In the genomic region with DNA sequence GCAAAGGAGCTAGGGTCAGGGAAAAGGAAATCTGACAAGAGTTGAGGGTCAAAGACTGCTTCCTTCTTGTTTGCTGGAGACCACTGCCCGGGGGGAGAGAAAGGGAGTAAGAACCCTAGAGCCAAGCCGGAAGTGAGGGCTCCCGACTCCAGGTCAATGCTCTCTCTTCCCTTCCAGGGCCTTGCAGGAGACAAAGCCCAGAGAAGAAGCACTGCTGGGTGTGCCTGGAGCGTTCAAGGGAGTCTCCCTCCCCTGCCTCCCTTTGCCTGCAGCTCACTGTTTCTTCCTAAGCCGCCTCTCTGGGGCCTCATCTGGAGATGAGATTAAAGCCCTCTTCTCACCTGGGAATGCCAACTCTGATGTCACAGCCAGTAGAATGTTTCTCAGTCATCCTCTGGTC, we compare ENCODE assay signal across 20 mouse cellular contexts. TPM values are rescaled to one million over a fixed set of nuclear protein-coding genes. Genes with fewer than 3 reads are reported as not detected.
DNase-seq lines count a peak whose midpoint lies in the region; ATAC-seq and TF ChIP-seq lines count a peak whose summit lies in the region.
"Had no signal": no experiment of that assay in that cellular context is flagged by ENCODE, and none has a peak within 500 bp of the region (broad histone marks: within the 10 kb centered on the region; RNA-seq: fewer than 3 reads in every experiment).

No protein-coding gene starts in this region.

- H3K36me3 ChIP-seq in heart, embryonic 13.5 days, result no peaks in the 10 kb centered on the region
- H3K36me3 ChIP-seq in liver, adult 2 months (ENCODE audit: control insufficient read depth, insufficient read depth, low read length), result no peaks in the 10 kb centered on the region
- H3K36me3 ChIP-seq in embryonic facial prominence, embryonic 10.5 days (replicated peaks), result no peaks in the 10 kb centered on the region
- no peaks in the 10 kb centered on the region for H3K36me3 ChIP-seq in stomach, embryonic 16.5 days (ENCODE audit: control insufficient read depth, insufficient read depth, low read length)
- no peaks in the 10 kb centered on the region for H3K36me3 ChIP-seq in intestine, embryonic 15.5 days
- H3K36me3 ChIP-seq: neural tube, embryonic 13.5 days; stomach, embryonic 15.5 days had no signal

- no peak for TF ChIP-seq POLR2A in liver, adult 2 months (IDR thresholded peaks at IDR 0.05; ENCODE audit: extremely low read depth, insufficient read depth, low read length)

- H3K79me2 ChIP-seq in liver, adult 2 months (ENCODE audit: control insufficient read depth, insufficient read depth, low read length), result no peaks in the 10 kb centered on the region

- no peak for DNase-seq in heart, postnatal 36 days
- DNase-seq in liver, adult 2 months (ENCODE audit: extremely low read depth, low read depth, low spot score), result no peak
- DNase-seq in liver, result no peak
- DNase-seq in embryonic facial prominence, embryonic 10.5 days (ENCODE audit: low spot score), result no peak
- no peak for DNase-seq in thymus, postnatal 14 days
- DNase-seq: B cell, adult 2 months; cerebellum, adult 18-20 months; gastrocnemius, postnatal 25 days; heart, postnatal 14 days had no signal

- intact Hi-C loops in heart, postnatal 36 days (cut with DNase I), result no loop called here

- H3K9me3 ChIP-seq in heart, embryonic 13.5 days, result no peaks in the 10 kb centered on the region
- H3K9me3 ChIP-seq in embryonic facial prominence, embryonic 10.5 days, result no peaks in the 10 kb centered on the region
- no peaks in the 10 kb centered on the region for H3K9me3 ChIP-seq in stomach, embryonic 16.5 days (replicated peaks; ENCODE audit: control insufficient read depth, low read length)
- H3K9me3 ChIP-seq in intestine, embryonic 15.5 days, result no peaks in the 10 kb centered on the region
- H3K9me3 ChIP-seq: neural tube, embryonic 13.5 days; stomach, embryonic 15.5 days had no signal

- peaks cover 32% of the 10 kb centered on the region for H3K4me1 ChIP-seq in heart, embryonic 13.5 days
- H3K4me1 ChIP-seq in liver, adult 2 months (ENCODE audit: control insufficient read depth, insufficient read depth, low read length), result peaks cover 6% of the 10 kb centered on the region
- peaks cover 38% of the 10 kb centered on the region for H3K4me1 ChIP-seq in embryonic facial prominence, embryonic 10.5 days
- H3K4me1 ChIP-seq in stomach, embryonic 16.5 days (ENCODE audit: control insufficient read depth, insufficient read depth, low read length), result peaks cover 25% of the 10 kb centered on the region
- peaks cover 25% of the 10 kb centered on the region for H3K4me1 ChIP-seq in intestine, embryonic 15.5 days (replicated peaks)

- WGBS in heart, embryonic 13.5 days, result 11% methylated on average over 5 of the region's 5 CpGs
- WGBS in liver, adult 2 months, result 57% methylated on average over 5 of the region's 5 CpGs
- 15% methylated on average over 5 of the region's 5 CpGs for WGBS in embryonic facial prominence, embryonic 10.5 days
- 18% methylated on average over 5 of the region's 5 CpGs for WGBS in stomach, embryonic 16.5 days
- 32% methylated on average over 5 of the region's 5 CpGs for WGBS in intestine, embryonic 15.5 days

- H3K27ac ChIP-seq in heart, embryonic 13.5 days (replicated peaks), result peak overlapping the region; percentile 16; the same call in 1 of the 2 replicates
- peak overlapping the region; percentile 27; the same call in 1 of the 2 replicates for H3K27ac ChIP-seq in liver, adult 2 months (replicated peaks; ENCODE audit: insufficient read depth, low read depth, low read length)
- H3K27ac ChIP-seq in embryonic facial prominence, embryonic 10.5 days (replicated peaks), result peak overlapping the region; percentile 77
- peak overlapping the region; percentile 37 for H3K27ac ChIP-seq in stomach, embryonic 16.5 days (ENCODE audit: low read length)
- H3K27ac ChIP-seq in intestine, embryonic 15.5 days, result no peak overlapping the region
- H3K27ac ChIP-seq: neural tube, embryonic 13.5 days; stomach, embryonic 15.5 days had no signal

- H3K27me3 ChIP-seq in heart, embryonic 13.5 days (replicated peaks), result 0 out of 2 replicates have a peak, but pooled peaks cover 4% of the 10 kb centered on the region
- H3K27me3 ChIP-seq in liver, adult 2 months (ENCODE audit: control insufficient read depth, insufficient read depth, low read length), result no peaks in the 10 kb centered on the region
- H3K27me3 ChIP-seq in embryonic facial prominence, embryonic 10.5 days (replicated peaks; ENCODE audit: low read depth, poor library complexity, severe bottlenecking), result peaks cover 15% of the 10 kb centered on the region; the same call in 1 of the 2 replicates
- no peaks in the 10 kb centered on the region for H3K27me3 ChIP-seq in stomach, embryonic 16.5 days (ENCODE audit: control insufficient read depth, insufficient read depth, low read length)
- no peaks in the 10 kb centered on the region for H3K27me3 ChIP-seq in intestine, embryonic 15.5 days (replicated peaks)
- H3K27me3 ChIP-seq: stomach, embryonic 15.5 days had no signal

- peak overlapping the region; percentile 24; the same call in 1 of the 2 replicates for H3K9ac ChIP-seq in heart, embryonic 13.5 days
- H3K9ac ChIP-seq in liver, adult 2 months (ENCODE audit: low read depth, low read length), result no peak overlapping the region
- peak overlapping the region; percentile 58 for H3K9ac ChIP-seq in stomach, embryonic 16.5 days (ENCODE audit: low read length)
- H3K9ac ChIP-seq in intestine, embryonic 15.5 days, result no peak overlapping the region
- H3K9ac ChIP-seq: neural tube, embryonic 13.5 days; stomach, embryonic 15.5 days had no signal

- no peak overlapping the region for H3K4me2 ChIP-seq in heart, embryonic 13.5 days
- H3K4me2 ChIP-seq in stomach, embryonic 16.5 days (ENCODE audit: low read depth, low read length), result no peak overlapping the region
- H3K4me2 ChIP-seq in intestine, embryonic 15.5 days (replicated peaks), result no peak overlapping the region
- H3K4me2 ChIP-seq: neural tube, embryonic 13.5 days; stomach, embryonic 15.5 days had no signal

- no peak for TF ChIP-seq CTCF in liver, adult 2 months (IDR thresholded peaks at IDR 0.05; ENCODE audit: low read depth, low read length)

- no peak overlapping the region for H3K4me3 ChIP-seq in heart, embryonic 13.5 days
- no peak overlapping the region for H3K4me3 ChIP-seq in liver, adult 2 months (ENCODE audit: insufficient read depth, low read depth, low read length)
- H3K4me3 ChIP-seq in embryonic facial prominence, embryonic 10.5 days, result no peak overlapping the region
- H3K4me3 ChIP-seq in stomach, embryonic 16.5 days (replicated peaks; ENCODE audit: low read length), result no peak overlapping the region
- H3K4me3 ChIP-seq in intestine, embryonic 15.5 days (replicated peaks), result no peak overlapping the region
- H3K4me3 ChIP-seq: neural tube, embryonic 13.5 days; stomach, embryonic 15.5 days had no signal

- no peak for ATAC-seq in heart, embryonic 13.5 days (ENCODE audit: extremely low read depth, insufficient number of reproducible peaks, low FRiP score, low TSS enrichment)
- ATAC-seq in stomach, embryonic 16.5 days (ENCODE audit: insufficient read depth, low FRiP score), result no peak
- no peak for ATAC-seq in intestine, embryonic 15.5 days
- ATAC-seq: inflammation-experienced regulatory T-cells, adult 6 months had no signal

RNA-seq across cellular contexts. Expression of a gene that starts 10.4 kb away (rescaled TPM):
- polyA plus RNA-seq in heart, embryonic 13.5 days (2015; fragmentation: Nextera tagmentation; extraction: Ambion mirVana), result 11.8 and 12.1 TPM in 2 replicates
- total RNA-seq in heart, postnatal 36 days (2021), result 10 to 100 TPM; 50.0 to 72.1 TPM
- 25.6 and 30.3 TPM in 2 replicates for total RNA-seq in liver, adult 2 months (2014; rRNA removed)
- 17.7 and 29.8 TPM in 2 replicates for polyA plus RNA-seq in liver, adult 2 months (2012; rRNA removed)
- polyA plus RNA-seq in embryonic facial prominence, embryonic 10.5 days (2016; fragmentation: Nextera tagmentation; extraction: Ambion mirVana), result 32.0 and 32.8 TPM in 2 replicates
- 25.5 and 27.1 TPM in 2 replicates for polyA plus RNA-seq in stomach, embryonic 16.5 days (2015; fragmentation: Nextera tagmentation; extraction: Ambion mirVana)
- polyA plus RNA-seq in intestine, embryonic 15.5 days (2015; fragmentation: Nextera tagmentation; extraction: Ambion mirVana), result 25.9 and 26.6 TPM in 2 replicates

RNA-seq across cellular contexts. Expression of a gene that starts 23.7 kb away (rescaled TPM):
- polyA plus RNA-seq in heart, embryonic 13.5 days (2015; fragmentation: Nextera tagmentation; extraction: Ambion mirVana), result not detected in 2 replicates
- total RNA-seq in heart, postnatal 36 days (2021), result not detected
- total RNA-seq in liver, adult 2 months (2014; rRNA removed), result not detected in 2 replicates
- not detected in 2 replicates for polyA plus RNA-seq in liver, adult 2 months (2012; rRNA removed)
- not detected in 2 replicates for polyA plus RNA-seq in embryonic facial prominence, embryonic 10.5 days (2016; fragmentation: Nextera tagmentation; extraction: Ambion mirVana)
- not detected in 2 replicates for polyA plus RNA-seq in stomach, embryonic 16.5 days (2015; fragmentation: Nextera tagmentation; extraction: Ambion mirVana)
- polyA plus RNA-seq in intestine, embryonic 15.5 days (2015; fragmentation: Nextera tagmentation; extraction: Ambion mirVana), result not detected in 2 replicates
- total RNA-seq: gastrocnemius, postnatal 25 days; heart, postnatal 14 days; left cerebral cortex, adult 8-10 months; megakaryocyte progenitor cell, adult 5-6 weeks had no signal
- polyA plus RNA-seq: frontal cortex, adult 2 months; large intestine, adult 2 months; liver, embryonic 16.5 days; neural tube, embryonic 13.5 days; stomach, embryonic 15.5 days had no signal

RNA-seq across cellular contexts. Expression of a gene that starts 42.3 kb away (rescaled TPM):
- polyA plus RNA-seq in heart, embryonic 13.5 days (2015; fragmentation: Nextera tagmentation; extraction: Ambion mirVana), result not detected in 2 replicates
- total RNA-seq in heart, postnatal 36 days (2021), result not detected
- total RNA-seq in liver, adult 2 months (2014; rRNA removed), result not detected in 2 replicates
- polyA plus RNA-seq in liver, adult 2 months (2012; rRNA removed), result not detected in 2 replicates
- polyA plus RNA-seq in embryonic facial prominence, embryonic 10.5 days (2016; fragmentation: Nextera tagmentation; extraction: Ambion mirVana), result not detected in 2 replicates
- not detected in 2 replicates for polyA plus RNA-seq in stomach, embryonic 16.5 days (2015; fragmentation: Nextera tagmentation; extraction: Ambion mirVana)
- polyA plus RNA-seq in intestine, embryonic 15.5 days (2015; fragmentation: Nextera tagmentation; extraction: Ambion mirVana), result not detected in 2 replicates
- total RNA-seq: gastrocnemius, postnatal 25 days; heart, postnatal 14 days; left cerebral cortex, adult 8-10 months; megakaryocyte progenitor cell, adult 5-6 weeks had no signal
- polyA plus RNA-seq: frontal cortex, adult 2 months; inflammation-experienced regulatory T-cells, adult 6 months; large intestine, adult 2 months; liver, embryonic 16.5 days; neural tube, embryonic 13.5 days; stomach, embryonic 15.5 days had no signal

RNA-seq across cellular contexts. Expression of a gene that starts 53.7 kb away (rescaled TPM):
- polyA plus RNA-seq in heart, embryonic 13.5 days (2015; fragmentation: Nextera tagmentation; extraction: Ambion mirVana), result 0.25 and 2.0 TPM in 2 replicates
- total RNA-seq in heart, postnatal 36 days (2021), result not detected
- 9.5 and 70.1 TPM in 2 replicates for total RNA-seq in liver, adult 2 months (2014; rRNA removed)
- polyA plus RNA-seq in liver, adult 2 months (2012; rRNA removed), result 1.4 and 2.1 TPM in 2 replicates
- not detected in 2 replicates for polyA plus RNA-seq in embryonic facial prominence, embryonic 10.5 days (2016; fragmentation: Nextera tagmentation; extraction: Ambion mirVana)
- 3,124 and 3,837 TPM in 2 replicates for polyA plus RNA-seq in stomach, embryonic 16.5 days (2015; fragmentation: Nextera tagmentation; extraction: Ambion mirVana)
- 958 and 2,971 TPM in 2 replicates for polyA plus RNA-seq in intestine, embryonic 15.5 days (2015; fragmentation: Nextera tagmentation; extraction: Ambion mirVana)
- total RNA-seq: gastrocnemius, postnatal 25 days; heart, postnatal 14 days; left cerebral cortex, adult 8-10 months; megakaryocyte progenitor cell, adult 5-6 weeks had no signal
- polyA plus RNA-seq: inflammation-experienced regulatory T-cells, adult 6 months; neural tube, embryonic 13.5 days had no signal

Comparison
In these comparisons a context has a peak if more than half of its experiments do, and no peak if none do; other contexts are left out.
1. H3K9ac ChIP-seq: peak in heart, embryonic 13.5 days (single experiment) and stomach, embryonic 16.5 days (single experiment); none in liver, adult 2 months (single experiment) and intestine, embryonic 15.5 days (single experiment).